Comparison of ENCODE assay signal across 8 mouse cellular contexts in the genomic region with DNA sequence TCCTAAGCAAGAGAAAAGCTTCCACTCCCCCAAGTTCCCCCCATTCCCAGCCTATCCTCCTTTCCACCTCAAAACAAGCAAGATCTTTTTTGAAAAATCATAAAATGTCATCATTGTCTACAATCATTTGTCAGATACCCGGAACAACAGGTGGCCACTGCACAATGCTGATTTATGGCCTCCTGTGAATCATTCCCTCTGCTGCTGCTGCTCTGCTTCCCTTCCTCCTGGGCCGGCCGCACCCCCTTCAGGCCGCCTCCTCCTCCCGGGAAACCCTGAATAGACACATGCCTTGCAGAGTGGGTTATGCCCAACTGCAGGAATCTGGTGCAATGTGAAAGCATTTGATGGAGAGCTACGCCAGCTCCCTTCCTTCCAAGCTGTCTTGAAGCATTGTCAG. TPM values are rescaled to one million over a fixed set of nuclear protein-coding genes. Genes with fewer than 3 reads are reported as not detected.
A peak's percentile ranks its signal among the peaks of the same experiment; 100 is the strongest.
DNase-seq lines count a peak whose midpoint lies in the region; ATAC-seq and TF ChIP-seq lines count a peak whose summit lies in the region.
"Had no signal": no experiment of that assay in that cellular context is flagged by ENCODE, and none has a peak within 500 bp of the region (broad histone marks: within the 10 kb centered on the region; RNA-seq: fewer than 3 reads in every experiment).

No protein-coding gene starts in this region.

- H3K4me3 ChIP-seq in cortical plate, adult 2 months (ENCODE audit: insufficient read depth, low read length) = peak overlapping the region; percentile 79
- no peak overlapping the region for H3K4me3 ChIP-seq in intestine, embryonic 15.5 days (replicated peaks)
- H3K4me3 ChIP-seq in neural tube, embryonic 11.5 days (ENCODE audit: low read depth, low read length) = peak overlapping the region; percentile 29
- H3K4me3 ChIP-seq: megakaryocyte, embryonic 14.5 days had no signal

- peaks cover 8% of the 10 kb centered on the region for H3K4me1 ChIP-seq in cortical plate, adult 2 months (ENCODE audit: control insufficient read depth, insufficient read depth, low read length)
- peaks cover 17% of the 10 kb centered on the region for H3K4me1 ChIP-seq in intestine, embryonic 15.5 days (replicated peaks)
- H3K4me1 ChIP-seq in neural tube, embryonic 11.5 days (ENCODE audit: control insufficient read depth, insufficient read depth, low read length) = peaks cover 34% of the 10 kb centered on the region

- 30% methylated on average over 6 of the region's 6 CpGs for WGBS in intestine, embryonic 15.5 days
- WGBS in neural tube, embryonic 11.5 days = 14% methylated on average over 6 of the region's 6 CpGs

- no peak overlapping the region for H3K4me2 ChIP-seq in intestine, embryonic 15.5 days (replicated peaks)
- peak overlapping the region; percentile 94 for H3K4me2 ChIP-seq in neural tube, embryonic 11.5 days (ENCODE audit: low read depth)

- peak; percentile 65 for DNase-seq in adrenal gland, postnatal 14 days
- peak; percentile 55 for DNase-seq in neural tube, embryonic 11.5 days (ENCODE audit: low spot score)
- no peak for DNase-seq in lung, adult 18-20 months
- DNase-seq in lung, postnatal 10 days = no peak
- no peak for DNase-seq in spleen, postnatal 36 days (ENCODE audit: low spot score in 2 of 2)

- no peaks in the 10 kb centered on the region for H3K9me3 ChIP-seq in intestine, embryonic 15.5 days
- H3K9me3 ChIP-seq in neural tube, embryonic 11.5 days (ENCODE audit: control insufficient read depth, low read length) = no peaks in the 10 kb centered on the region
- H3K9me3 ChIP-seq: megakaryocyte, embryonic 14.5 days had no signal

- no peaks in the 10 kb centered on the region for H3K36me3 ChIP-seq in intestine, embryonic 15.5 days
- 0 out of 2 replicates have a peak, but pooled peaks cover 2% of the 10 kb centered on the region for H3K36me3 ChIP-seq in neural tube, embryonic 11.5 days (ENCODE audit: control insufficient read depth, insufficient read depth, low read length)

- 0 out of 2 replicates have a peak overlapping the region, but pooled peaks have one; percentile 39 for H3K27ac ChIP-seq in cortical plate, adult 2 months (ENCODE audit: insufficient read depth, low read length)
- H3K27ac ChIP-seq in intestine, embryonic 15.5 days = no peak overlapping the region
- no peak overlapping the region for H3K27ac ChIP-seq in neural tube, embryonic 11.5 days (ENCODE audit: low read depth, low read length)

- TF ChIP-seq CTCF in cortical plate, adult 2 months (IDR thresholded peaks at IDR 0.05; ENCODE audit: extremely low read depth, insufficient read depth, low read length) = no peak

- no peak overlapping the region for H3K9ac ChIP-seq in intestine, embryonic 15.5 days
- no peak overlapping the region for H3K9ac ChIP-seq in neural tube, embryonic 11.5 days (ENCODE audit: low read length)

- peaks cover 10% of the 10 kb centered on the region for H3K27me3 ChIP-seq in intestine, embryonic 15.5 days (replicated peaks)
- peaks cover 4% of the 10 kb centered on the region; the same call in 1 of the 2 replicates for H3K27me3 ChIP-seq in neural tube, embryonic 11.5 days (ENCODE audit: control insufficient read depth, insufficient read depth, low read length)

- TF ChIP-seq POLR2A in cortical plate, adult 2 months (IDR thresholded peaks at IDR 0.05; ENCODE audit: extremely low read depth, insufficient read depth, low read length) = no peak

- 0 out of 2 replicates have a peak, but pooled peaks have one; percentile 36 for ATAC-seq in intestine, embryonic 15.5 days
- ATAC-seq in neural tube, embryonic 11.5 days (ENCODE audit: insufficient read depth, low FRiP score, low TSS enrichment) = no peak

RNA-seq across cellular contexts. Expression of a gene that starts 3.0 kb away (rescaled TPM):
- total RNA-seq in adrenal gland, postnatal 14 days (2021) = 6.0 and 6.7 TPM in 2 replicates
- 65.1 and 68.4 TPM in 2 replicates for polyA plus RNA-seq in cortical plate, adult 2 months (2012; rRNA removed)
- polyA plus RNA-seq in intestine, embryonic 15.5 days (2015; fragmentation: Nextera tagmentation; extraction: Ambion mirVana) = 0.31 and 0.52 TPM in 2 replicates
- 6.3 and 7.2 TPM in 2 replicates for polyA plus RNA-seq in neural tube, embryonic 11.5 days (2014; fragmentation: Nextera tagmentation; extraction: Ambion mirVana)

Comparison
In these comparisons a context has a peak if more than half of its experiments do, and no peak if none do; other contexts are left out.
1. DNase-seq: peak in adrenal gland, postnatal 14 days (single experiment) and neural tube, embryonic 11.5 days (single experiment); none in lung, adult 18-20 months (0 of 2), lung, postnatal 10 days (single experiment) and spleen, postnatal 36 days (0 of 2).